Mouse (Mus musculus) C2C12 (cell line): Measurements from ENCODE around the gene Nr4a1. TPM values are rescaled to one million over a fixed set of nuclear protein-coding genes. Genes with fewer than 3 reads are reported as not detected.

Experiments used
- H3K27me3 ChIP-seq: one replicate; pipeline ENCODE4 v1.6.1; 2011; ENCODE audit not compliant: control insufficient read depth, insufficient read depth, insufficient read length
- H3K36me3 ChIP-seq: one replicate; pipeline ENCODE4 v1.6.1; 2011; ENCODE audit not compliant: control insufficient read depth, insufficient read depth
- H3K4me3 ChIP-seq: one replicate; pipeline ENCODE4 v1.5.1; 2011; ENCODE audit warnings: mild to moderate bottlenecking, control low read depth; ENCODE audit not compliant: poor library complexity, insufficient read depth, severe bottlenecking
- H3K79me2 ChIP-seq: one replicate; pipeline ENCODE4 v1.6.1; 2011; ENCODE audit not compliant: control insufficient read depth, insufficient read depth
- H3K79me3 ChIP-seq: one replicate; pipeline ENCODE4 v1.6.1; 2011; ENCODE audit warnings: low read depth, control low read depth
- H3ac ChIP-seq: one replicate; pipeline ENCODE3; 2011; ENCODE audit warnings: low read depth; ENCODE audit not compliant: control insufficient read depth, insufficient read length
- CEBPB ChIP-seq: IDR thresholded peaks from one replicate; pipeline ENCODE4 v1.6.1; 2011; ENCODE audit warnings: low read depth, mild to moderate bottlenecking, control low read depth, moderate library complexity
- CTCF ChIP-seq: IDR thresholded peaks from one replicate; pipeline ENCODE4 v1.5.1; 2011; ENCODE audit not compliant: control insufficient read depth, insufficient read depth, insufficient read length
- FOSL1 ChIP-seq: IDR thresholded peaks from one replicate; pipeline ENCODE4 v1.8.0; 2011; ENCODE audit warnings: mild to moderate bottlenecking, low read length; ENCODE audit not compliant: poor library complexity, insufficient read depth, severe bottlenecking
- MAX ChIP-seq: IDR thresholded peaks from one replicate; pipeline ENCODE4 v1.6.1; 2011; ENCODE audit warnings: mild to moderate bottlenecking, control low read depth
- MYOD1 ChIP-seq: IDR thresholded peaks from one replicate; pipeline ENCODE4 v1.6.1; 2011; ENCODE audit warnings: low read depth; ENCODE audit not compliant: control insufficient read depth, insufficient read length
- MYOG ChIP-seq: IDR thresholded peaks from one replicate; pipeline ENCODE4 v1.6.1; 2011; ENCODE audit not compliant: control insufficient read depth, insufficient read length; ENCODE audit errors: extremely low read depth
- USF1 ChIP-seq: IDR thresholded peaks from one replicate; pipeline ENCODE4 v1.6.1; 2011; ENCODE audit warnings: low read depth, mild to moderate bottlenecking, control low read depth, moderate library complexity
- polyA plus RNA-seq: library from polyadenylated mRNA; unstranded; fragments of >200 nt; fragmentation: generic; extraction: Trizol; gene quantifications from one replicate; pipeline ENCODE4 v1.2.1, GENCODE M21; 2012; ENCODE audit warnings: missing spikeins

Nr4a1 gene
- polyA plus RNA-seq, 1 experiment: 8.1 TPM

GRCm38 (mm10) chr15:101287361-101287760, 33.3 kb downstream of the Nr4a1 start:
- Histone ChIP-seq H3K4me3 (no peak overlapping the region), H3K79me2 (peaks cover 36% of the 10 kb centered on the region), H3K27me3 (no peaks in the 10 kb centered on the region), H3K79me3 (peaks cover 16% of the 10 kb centered on the region), H3ac (no peak overlapping the region), H3K36me3 (peaks cover 56% of the 10 kb centered on the region)
- no peak for TF ChIP-seq CEBPB
- TF ChIP-seq USF1: no peak
- TF ChIP-seq MAX: no peak
- no peak for TF ChIP-seq CTCF
- TF ChIP-seq FOSL1: no peak
- TF ChIP-seq MYOG: no peak
- TF ChIP-seq MYOD1: no peak

GRCm38 (mm10) chr15:101290354-101290753, 36.3 kb downstream of the Nr4a1 start:
- Histone ChIP-seq H3K36me3 (peaks cover 56% of the 10 kb centered on the region), H3ac (no peak overlapping the region), H3K79me2 (peaks cover 23% of the 10 kb centered on the region), H3K4me3 (no peak overlapping the region), H3K27me3 (no peaks in the 10 kb centered on the region), H3K79me3 (peaks cover 5% of the 10 kb centered on the region)
- TF ChIP-seq FOSL1 (no peak), MYOD1 (no peak), CTCF (no peak), MYOG (no peak), MAX (no peak), USF1 (no peak), CEBPB (no peak)

- Histone ChIP-seq H3ac (no peak overlapping the region), H3K4me3 (no peak overlapping the region), H3K27me3 (no peaks in the 10 kb centered on the region), H3K79me3 (no peaks in the 10 kb centered on the region), H3K79me2 (peaks cover 7% of the 10 kb centered on the region), H3K36me3 (peaks cover 49% of the 10 kb centered on the region)
- TF ChIP-seq FOSL1: no peak
- no peak for TF ChIP-seq USF1
- TF ChIP-seq MAX: no peak
- TF ChIP-seq MYOG: no peak
- no peak for TF ChIP-seq CTCF
- no peak for TF ChIP-seq CEBPB
- no peak for TF ChIP-seq MYOD1
Measured at GRCm38 (mm10) chr15:101292012-101292411, 37.9 kb downstream of the Nr4a1 start.

- TF ChIP-seq MYOG: no peak
- TF ChIP-seq CTCF: no peak
- no peak for TF ChIP-seq FOSL1
- no peak for TF ChIP-seq MAX
- Histone ChIP-seq H3K27me3 (no peaks in the 10 kb centered on the region), H3K4me3 (no peak within 1 kb of the TSS), H3K79me3 (no peaks in the 10 kb centered on the region), H3K79me2 (no peaks in the 10 kb centered on the region), H3ac (no peak within 1 kb of the TSS), H3K36me3 (peaks cover 38% of the 10 kb centered on the region)
Measured at GRCm38 (mm10) chr15:101293025-101293621, 39.1 kb downstream of the Nr4a1 start, which contains the start of gene 6030408B16Rik. Gene 6030408B16Rik, plus strand, starts transcription at chr15:101293212.

- Histone ChIP-seq H3K4me3 (no peak overlapping the region), H3ac (no peak overlapping the region), H3K27me3 (no peaks in the 10 kb centered on the region), H3K36me3 (peaks cover 28% of the 10 kb centered on the region), H3K79me3 (no peaks in the 10 kb centered on the region), H3K79me2 (no peaks in the 10 kb centered on the region)
- TF ChIP-seq MYOD1: no peak
- no peak for TF ChIP-seq MYOG
- no peak for TF ChIP-seq MAX
- TF ChIP-seq FOSL1: no peak
- no peak for TF ChIP-seq CEBPB
- TF ChIP-seq USF1: no peak
- no peak for TF ChIP-seq CTCF
Measured at GRCm38 (mm10) chr15:101294028-101294894, 40.2 kb downstream of the Nr4a1 start.

- Histone ChIP-seq H3K4me3 (no peak overlapping the region), H3K79me2 (no peaks in the 10 kb centered on the region), H3K27me3 (no peaks in the 10 kb centered on the region), H3K36me3 (peaks cover 20% of the 10 kb centered on the region), H3ac (no peak overlapping the region), H3K79me3 (no peaks in the 10 kb centered on the region)
- TF ChIP-seq MYOD1 (no peak), MAX (no peak), MYOG (no peak), USF1 (no peak), CTCF (no peak), CEBPB (no peak), FOSL1 (no peak)
Measured at GRCm38 (mm10) chr15:101295106-101295505, 41.0 kb downstream of the Nr4a1 start.
